Mouse (Mus musculus): ENCODE measurements around the gene Usp2. TPM values are rescaled to one million over a fixed set of nuclear protein-coding genes. Genes with fewer than 3 reads are reported as not detected.

The Usp2 gene
- total and polyA plus RNA-seq, 3 experiments, result 2.1 to 2.3 (median 2.2) TPM

- Histone ChIP-seq H3K36me3 (replicated peaks in 1 of 2; ENCODE audit: control insufficient read depth in 1 of 2, insufficient read depth in 1 of 2, low read length in 1 of 2) (no peaks in the 10 kb centered on the region), H3K27ac (ENCODE audit: insufficient read depth, low read depth) (no peak overlapping the region), H3K27me3 (replicated peaks) (no peaks in the 10 kb centered on the region), H3K4me2 (ENCODE audit: insufficient read depth, low read depth, poor library complexity, severe bottlenecking) (no peak overlapping the region), H3K4me3 (replicated peaks in 1 of 3; ENCODE audit: low read depth in 2 of 3, low read length in 2 of 3, poor library complexity in 1 of 3) (no peak overlapping the region), H3K79me2 (replicated peaks; ENCODE audit: control insufficient read depth, extremely low read depth, insufficient read depth, poor library complexity, severe bottlenecking) (no peaks in the 10 kb centered on the region; the same call in 1 of the 2 replicates), H3K9me3 (replicated peaks; ENCODE audit: low read length) (no peaks in the 10 kb centered on the region), H3K4me1 (ENCODE audit: control insufficient read depth in 1 of 2, insufficient read depth in 2 of 2) (peaks cover 9 to 45% of the 10 kb centered on the region in 2 experiments; a peak in 3 of 4 replicates), H3K9ac (ENCODE audit: insufficient read depth, low read depth) (no peak overlapping the region)
- in situ Hi-C loops (cut with MboI; ENCODE audit: low pct_ligation_motif_present, low pct_unique_long_range_greater_than_20kb, low sequenced_read_pairs), result no loop called here
- dilution Hi-C loops (cut with MboI; ENCODE audit: extremely low pct_ligation_motif_present, extremely low pct_unique_long_range_greater_than_20kb, low sequenced_read_pairs), result no loop called here
- TF ChIP-seq ELF1 (IDR thresholded peaks at IDR 0.05; ENCODE audit: low read depth, low read length) (no peak), SMC3 (IDR thresholded peaks at IDR 0.05; ENCODE audit: low read depth, low read length) (peak; percentile 30; the same call in 1 of the 2 replicates), RAD21 (IDR thresholded peaks at IDR 0.05; ENCODE audit: low read depth, low read length) (peak; percentile 48), CTCF (conservative IDR thresholded peaks at IDR 0.05 in 1 of 2, IDR thresholded peaks at IDR 0.05 in 1 of 2; ENCODE audit: low read depth in 2 of 2, low read length in 2 of 2) (peak; percentile 70), USF2 (conservative IDR thresholded peaks at IDR 0.05; ENCODE audit: low read depth, low read length) (no peak), TBP (conservative IDR thresholded peaks at IDR 0.05; ENCODE audit: low read depth, low read length) (no peak), ZKSCAN1 (IDR thresholded peaks at IDR 0.05; ENCODE audit: borderline replicate concordance, low read depth, low read length) (no peak), E2F4 (IDR thresholded peaks at IDR 0.05; ENCODE audit: insufficient replicate concordance, low read depth, low read length) (no peak), BHLHE40 (IDR thresholded peaks at IDR 0.05; ENCODE audit: low read depth, low read length) (no peak), POLR2A (IDR thresholded peaks at IDR 0.05; ENCODE audit: low read depth, low read length) (no peak), ZNF384 (IDR thresholded peaks at IDR 0.05; ENCODE audit: low read depth, low read length) (peak; percentile 32; the same call in 1 of the 2 replicates)
- peak; percentile 55 for DNase-seq (ENCODE audit: extremely low read depth)
These were observed 52.2 kb downstream of the Usp2 start for GRCm38 (mm10) chr9:44119011-44119410.

GRCm38 (mm10) chr9:44119948-44120465 is 53.2 kb downstream of the Usp2 start:
- dilution Hi-C loops (cut with MboI; ENCODE audit: extremely low pct_ligation_motif_present, extremely low pct_unique_long_range_greater_than_20kb, low sequenced_read_pairs) (no loop called here), in situ Hi-C loops (cut with MboI; ENCODE audit: low pct_ligation_motif_present, low pct_unique_long_range_greater_than_20kb, low sequenced_read_pairs) (loop anchor here (10.0 kb wide), 1 partner anchor 145 kb away; the partner anchor contains the start of gene Nlrx1)
- Histone ChIP-seq H3K79me2 (replicated peaks; ENCODE audit: control insufficient read depth, extremely low read depth, insufficient read depth, poor library complexity, severe bottlenecking) (no peaks in the 10 kb centered on the region), H3K9me3 (replicated peaks; ENCODE audit: low read length) (no peaks in the 10 kb centered on the region), H3K27ac (ENCODE audit: insufficient read depth, low read depth) (no peak overlapping the region), H3K9ac (ENCODE audit: insufficient read depth, low read depth) (no peak overlapping the region), H3K4me3 (replicated peaks in 1 of 3; ENCODE audit: low read depth in 2 of 3, low read length in 2 of 3, poor library complexity in 1 of 3) (no peak overlapping the region), H3K36me3 (replicated peaks in 1 of 2; ENCODE audit: control insufficient read depth in 1 of 2, insufficient read depth in 1 of 2, low read length in 1 of 2) (no peaks in the 10 kb centered on the region), H3K4me1 (ENCODE audit: control insufficient read depth in 1 of 2, insufficient read depth in 2 of 2) (peaks cover 7 to 37% of the 10 kb centered on the region in 2 experiments; a peak in 3 of 4 replicates), H3K27me3 (replicated peaks) (no peaks in the 10 kb centered on the region), H3K4me2 (ENCODE audit: insufficient read depth, low read depth, poor library complexity, severe bottlenecking) (no peak overlapping the region)
- TF ChIP-seq PAX5 (IDR thresholded peaks at IDR 0.05; ENCODE audit: low read length) (no peak), ZC3H11A (IDR thresholded peaks at IDR 0.05; ENCODE audit: low read depth, low read length) (no peak), ZMIZ1 (IDR thresholded peaks at IDR 0.05; ENCODE audit: low read depth, low read length) (no peak), USF2 (conservative IDR thresholded peaks at IDR 0.05; ENCODE audit: low read depth, low read length) (no peak), BHLHE40 (IDR thresholded peaks at IDR 0.05; ENCODE audit: low read depth, low read length) (0 out of 2 replicates have a peak, but pooled peaks have one; percentile 12)
- no peak for DNase-seq (ENCODE audit: extremely low read depth)

Data from CH12.LX (cell line).